Mouse (Mus musculus) heart, embryonic 15.5 days (tissue): ENCODE measurements around the gene Ube2h. TPM values are rescaled to one million over a fixed set of nuclear protein-coding genes. Genes with fewer than 3 reads are reported as not detected.

Experiments used
- ATAC-seq: fragments of 200-750 bp; cut with Nextera tagmentation; replicated peaks from 2 replicates; pipeline ENCODE4 v1.8.0; 2017; ENCODE audit warnings: low read depth, moderate TSS enrichment; ENCODE audit not compliant: insufficient number of reproducible peaks, insufficient read depth, low FRiP score
- H3K27ac ChIP-seq: fragments of 300-500 bp; sonication (generic); 2 replicates; pipeline ENCODE4 v1.5.1; 2015; ENCODE audit warnings: mild to moderate bottlenecking, inconsistent platforms
- H3K27me3 ChIP-seq: fragments of 300-500 bp; sonication (generic); 2 replicates; pipeline ENCODE4 v1.6.1; 2015; ENCODE audit warnings: inconsistent platforms
- H3K36me3 ChIP-seq: fragments of 300-500 bp; sonication (generic); 2 replicates; pipeline ENCODE4 v1.6.1; 2015; ENCODE audit warnings: mild to moderate bottlenecking, inconsistent platforms
- H3K4me1 ChIP-seq: fragments of 300-500 bp; sonication (generic); replicated peaks from 2 replicates; pipeline ENCODE4 v1.6.1; 2015; ENCODE audit warnings: inconsistent platforms
- H3K4me2 ChIP-seq: fragments of 300-500 bp; sonication (generic); 2 replicates; pipeline ENCODE4 v1.6.1; 2015; ENCODE audit warnings: inconsistent platforms, mild to moderate bottlenecking, moderate library complexity
- H3K4me3 ChIP-seq: fragments of 300-500 bp; sonication (generic); 2 replicates; pipeline ENCODE4 v1.5.1; 2015; ENCODE audit warnings: mild to moderate bottlenecking, inconsistent platforms
- H3K9ac ChIP-seq: fragments of 300-500 bp; sonication (generic); 2 replicates; pipeline ENCODE4 v1.6.1; 2015; ENCODE audit warnings: mild to moderate bottlenecking, inconsistent platforms
- H3K9me3 ChIP-seq: fragments of 300-500 bp; sonication (generic); replicated peaks from 2 replicates; pipeline ENCODE4 v1.6.1; 2016; ENCODE audit warnings: inconsistent platforms
- WGBS: fragments of 180-500 bp; shearing (Covaris S2); methylation state at CpG from one replicate; pipeline ENCODE4 v1.1.7; 2015; ENCODE audit warnings: mixed read lengths; 5-methylcytosine and 5-hydroxymethylcytosine counted together
- polyA plus RNA-seq: library from polyadenylated mRNA; unstranded; fragments of >200 nt; fragmentation: Nextera tagmentation; extraction: Ambion mirVana; gene quantifications from 2 replicates; pipeline ENCODE4 v1.2.1, GENCODE M21; 2015

The Ube2h gene
- polyA plus RNA-seq, 1 experiment from 2014 or later: 40.9 TPM

GRCm38 (mm10) chr6:30299683-30300082 lies 4.7 kb downstream of the Ube2h start:
- H3K36me3 ChIP-seq: peaks cover 6% of the 10 kb centered on the region; the same call in 1 of the 2 replicates
- H3K27me3 ChIP-seq: no peaks in the 10 kb centered on the region
- H3K4me3 ChIP-seq: no peak overlapping the region
- 85% methylated on average over 5 of the region's 5 CpGs for WGBS
- H3K9ac ChIP-seq: no peak overlapping the region
- H3K9me3 ChIP-seq: no peaks in the 10 kb centered on the region
- peak overlapping the region; percentile 77 for H3K4me2 ChIP-seq
- H3K4me1 ChIP-seq: peaks cover 24% of the 10 kb centered on the region
- H3K27ac ChIP-seq: peak overlapping the region; percentile 96
- no peak for ATAC-seq

DNA sequence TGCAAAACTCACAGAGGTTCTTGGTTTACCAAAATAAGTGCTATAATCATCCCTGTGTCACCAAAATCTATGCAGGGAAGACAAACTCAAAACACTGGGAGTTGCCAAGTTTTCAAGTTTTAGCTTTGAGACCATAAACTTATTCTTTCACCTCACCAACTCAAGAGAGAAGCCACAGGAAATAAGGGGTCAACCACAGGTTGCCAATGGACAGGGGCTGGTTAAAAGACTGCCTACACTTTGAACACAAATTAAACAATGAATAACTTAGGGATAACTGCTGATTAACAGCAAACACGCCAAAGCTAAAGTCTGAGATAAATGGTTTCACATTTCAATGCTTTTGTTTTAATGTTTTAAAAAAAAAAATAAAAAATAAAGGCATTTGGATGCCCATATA lies 5.2 kb downstream of the Ube2h start:
- peaks cover 23% of the 10 kb centered on the region for H3K4me1 ChIP-seq

GRCm38 (mm10) chr6:30292579-30292978 lies 11.8 kb downstream of the Ube2h start:
- H3K9ac ChIP-seq: no peak overlapping the region
- no peaks in the 10 kb centered on the region for H3K4me1 ChIP-seq
- no peaks in the 10 kb centered on the region for H3K9me3 ChIP-seq
- WGBS: 83% methylated on average over 2 of the region's 2 CpGs
- ATAC-seq: no peak
- H3K4me3 ChIP-seq: no peak overlapping the region
- peaks cover 16% of the 10 kb centered on the region; the same call in 1 of the 2 replicates for H3K36me3 ChIP-seq
- no peak overlapping the region for H3K27ac ChIP-seq
- no peak overlapping the region for H3K4me2 ChIP-seq
- no peaks in the 10 kb centered on the region for H3K27me3 ChIP-seq

More for the DNA sequence above, 5.2 kb downstream of the Ube2h start:
- H3K36me3 ChIP-seq: peaks cover 6% of the 10 kb centered on the region; the same call in 1 of the 2 replicates
- H3K27ac ChIP-seq: no peak overlapping the region
- no peak overlapping the region for H3K4me3 ChIP-seq
- 52% methylated on average over 1 of the region's 1 CpGs for WGBS
- ATAC-seq: no peak
- no peak overlapping the region for H3K9ac ChIP-seq
- H3K27me3 ChIP-seq: no peaks in the 10 kb centered on the region
- no peak overlapping the region for H3K4me2 ChIP-seq
- H3K9me3 ChIP-seq: no peaks in the 10 kb centered on the region

DNA sequence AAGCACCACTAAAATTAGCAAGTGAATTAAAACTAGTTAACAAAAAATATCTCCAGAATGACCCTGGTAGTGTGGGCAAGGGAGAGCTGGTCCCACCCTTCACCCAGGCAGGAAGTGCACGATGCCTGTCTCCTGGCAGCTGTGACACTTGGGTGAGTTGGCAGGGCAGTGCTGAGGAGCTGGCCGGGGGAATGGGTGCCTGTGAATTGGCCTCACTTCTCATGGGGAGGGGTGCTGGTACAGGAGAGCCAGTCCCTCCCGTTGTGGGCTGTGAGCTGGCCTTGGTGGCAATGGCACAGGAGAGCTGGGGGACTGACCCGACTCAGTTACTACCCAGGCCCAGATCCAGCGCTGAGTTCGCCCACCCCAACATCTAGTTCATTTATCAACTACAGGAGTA lies 16.4 kb downstream of the Ube2h start:
- ATAC-seq: no peak
- peaks cover 38% of the 10 kb centered on the region for H3K36me3 ChIP-seq

DNA sequence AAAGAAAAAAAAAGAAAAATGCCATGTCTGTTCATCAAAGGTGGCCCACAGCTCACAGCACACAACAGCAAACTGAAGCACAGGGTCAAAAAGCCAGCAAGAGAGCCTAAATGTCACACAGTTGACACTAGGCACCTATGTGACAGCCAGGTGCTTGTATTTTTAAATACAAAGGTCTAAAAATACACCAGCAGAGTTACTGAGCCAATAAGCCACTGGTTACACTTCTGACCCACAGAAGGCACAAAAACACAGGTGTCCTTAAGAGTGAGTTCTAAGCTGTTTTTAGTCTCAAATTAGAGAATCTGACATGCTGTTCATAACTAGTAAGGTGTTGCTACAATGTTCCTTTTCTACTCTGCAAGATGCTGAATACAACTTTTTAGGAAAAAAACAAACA lies 17.7 kb downstream of the Ube2h start:
- peaks cover 9% of the 10 kb centered on the region for H3K4me1 ChIP-seq
- H3K9me3 ChIP-seq: no peaks in the 10 kb centered on the region
- no peaks in the 10 kb centered on the region for H3K27me3 ChIP-seq
- H3K4me2 ChIP-seq: no peak overlapping the region
- H3K4me3 ChIP-seq: no peak overlapping the region
- H3K36me3 ChIP-seq: peaks cover 41% of the 10 kb centered on the region
- no peak for ATAC-seq
- no peak overlapping the region for H3K27ac ChIP-seq
- H3K9ac ChIP-seq: no peak overlapping the region

More for the DNA sequence above, 16.4 kb downstream of the Ube2h start:
- WGBS: 79% methylated on average over 6 of the region's 6 CpGs
- Histone ChIP-seq H3K4me2 (no peak overlapping the region), H3K4me3 (no peak overlapping the region), H3K9me3 (no peaks in the 10 kb centered on the region), H3K27me3 (no peaks in the 10 kb centered on the region), H3K27ac (no peak overlapping the region), H3K9ac (no peak overlapping the region), H3K4me1 (peaks cover 5% of the 10 kb centered on the region; the same call in 1 of the 2 replicates)

DNA sequence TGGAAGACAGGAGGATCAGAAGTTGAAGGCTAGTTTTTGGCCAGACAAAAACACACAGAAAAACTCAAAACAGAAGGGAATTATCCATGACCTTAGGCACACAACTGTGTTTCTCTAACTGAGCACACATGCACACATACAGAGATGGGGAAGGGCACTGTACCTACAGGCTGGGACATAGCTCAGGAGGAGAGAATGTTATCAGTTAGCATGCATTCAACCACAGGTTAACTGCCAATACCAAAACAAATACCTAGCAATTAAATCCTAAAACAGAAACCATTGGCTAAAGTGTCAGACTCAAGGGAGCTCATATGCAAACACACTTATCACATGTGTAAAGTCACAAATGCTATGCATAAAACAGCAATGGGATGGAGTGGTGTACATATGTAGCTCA lies 20.2 kb downstream of the Ube2h start:
- H3K27ac ChIP-seq: no peak overlapping the region
- ATAC-seq: no peak
- no peak overlapping the region for H3K4me2 ChIP-seq
- no peak overlapping the region for H3K9ac ChIP-seq
- H3K4me1 ChIP-seq: peaks cover 12% of the 10 kb centered on the region
- no peaks in the 10 kb centered on the region for H3K27me3 ChIP-seq
- no peak overlapping the region for H3K4me3 ChIP-seq
- peaks cover 37% of the 10 kb centered on the region for H3K36me3 ChIP-seq
- no peaks in the 10 kb centered on the region for H3K9me3 ChIP-seq

DNA sequence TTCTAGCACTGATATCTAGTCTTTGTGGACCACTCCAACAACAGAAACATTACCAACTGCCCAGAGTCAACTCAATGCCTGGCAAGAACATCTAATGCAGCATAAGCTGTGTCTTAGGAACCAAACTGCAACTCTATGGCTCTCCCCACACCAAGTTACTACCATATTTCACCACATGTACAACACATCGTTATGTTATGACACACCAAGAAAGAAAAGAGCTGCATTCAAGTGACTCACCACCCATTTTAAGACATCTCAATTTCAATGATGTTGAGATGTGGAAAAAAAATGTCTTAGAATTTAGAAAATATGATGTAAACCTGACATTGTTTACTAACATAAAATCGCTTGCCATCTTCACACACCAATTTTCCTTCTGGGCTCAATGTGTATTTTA lies 22.0 kb downstream of the Ube2h start:
- no peak overlapping the region for H3K4me2 ChIP-seq
- no peak for ATAC-seq
- 88% methylated on average over 2 of the region's 2 CpGs for WGBS

DNA sequence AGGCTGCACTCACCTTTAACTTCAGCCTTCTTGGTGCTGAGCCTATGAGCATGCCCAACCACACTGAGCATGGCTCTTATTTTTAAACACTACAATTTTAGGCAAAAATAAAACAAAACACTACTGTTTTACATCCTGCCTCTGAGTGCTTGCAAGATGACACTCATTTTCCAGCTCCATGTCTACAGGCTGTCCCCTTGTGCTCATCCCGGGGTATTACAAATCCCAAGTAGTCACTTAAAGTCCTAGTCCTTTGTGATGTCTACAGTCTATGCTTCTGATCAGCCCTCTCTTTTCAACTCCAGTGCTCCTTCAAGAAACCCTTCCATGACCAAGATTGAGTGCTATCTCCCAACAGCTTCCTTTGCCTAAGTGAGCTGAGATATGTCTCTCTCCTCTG lies 26.0 kb downstream of the Ube2h start:
- H3K4me2 ChIP-seq: no peak overlapping the region
- H3K27ac ChIP-seq: no peak overlapping the region
- no peak overlapping the region for H3K9ac ChIP-seq
- H3K36me3 ChIP-seq: peaks cover 24% of the 10 kb centered on the region
- peaks cover 41% of the 10 kb centered on the region for H3K4me1 ChIP-seq
- H3K27me3 ChIP-seq: no peaks in the 10 kb centered on the region
- H3K4me3 ChIP-seq: no peak overlapping the region
- no peaks in the 10 kb centered on the region for H3K9me3 ChIP-seq
- 55% methylated on average over 1 of the region's 1 CpGs for WGBS
- ATAC-seq: no peak

More for the DNA sequence above, 22.0 kb downstream of the Ube2h start:
- Histone ChIP-seq H3K9me3 (no peaks in the 10 kb centered on the region), H3K27me3 (no peaks in the 10 kb centered on the region), H3K4me1 (peaks cover 22% of the 10 kb centered on the region), H3K4me3 (no peak overlapping the region), H3K9ac (no peak overlapping the region), H3K36me3 (peaks cover 43% of the 10 kb centered on the region), H3K27ac (no peak overlapping the region)

- Histone ChIP-seq H3K4me2 (no peak overlapping the region), H3K9ac (no peak overlapping the region), H3K9me3 (no peaks in the 10 kb centered on the region), H3K36me3 (peaks cover 17% of the 10 kb centered on the region), H3K27me3 (no peaks in the 10 kb centered on the region), H3K4me3 (no peak overlapping the region), H3K27ac (peak overlapping the region; percentile 43; the same call in 1 of the 2 replicates), H3K4me1 (peaks cover 48% of the 10 kb centered on the region)
- no peak for ATAC-seq
- WGBS: 69% methylated on average over 7 of the region's 7 CpGs
Observed at GRCm38 (mm10) chr6:30276882-30277281, 27.5 kb downstream of the Ube2h start.

DNA sequence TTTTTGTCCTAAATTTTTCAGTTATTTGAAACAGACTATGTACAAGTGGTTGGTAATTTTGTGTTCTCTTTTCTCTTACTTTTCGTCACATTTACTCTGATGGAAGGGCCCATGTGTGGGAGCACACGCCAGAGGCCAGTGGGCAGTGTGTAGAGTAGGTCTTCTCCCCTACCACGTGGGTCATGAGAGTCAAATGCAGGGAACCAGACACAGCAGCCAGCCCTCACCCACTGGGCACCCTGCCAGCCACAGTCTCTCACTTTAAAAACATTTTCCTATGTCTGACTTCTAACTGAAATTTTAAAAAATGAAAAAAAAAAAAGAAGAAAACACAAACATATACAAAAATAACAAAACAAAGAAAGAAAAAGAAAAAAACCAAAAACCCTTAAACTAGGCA lies 28.0 kb downstream of the Ube2h start:
- 42% methylated on average over 3 of the region's 3 CpGs for WGBS
- peaks cover 43% of the 10 kb centered on the region for H3K4me1 ChIP-seq
- no peaks in the 10 kb centered on the region for H3K9me3 ChIP-seq
- no peak overlapping the region for H3K4me2 ChIP-seq
- H3K4me3 ChIP-seq: no peak overlapping the region
- no peaks in the 10 kb centered on the region for H3K27me3 ChIP-seq
- ATAC-seq: no peak
- H3K36me3 ChIP-seq: peaks cover 17% of the 10 kb centered on the region
- H3K27ac ChIP-seq: peak overlapping the region; percentile 43; the same call in 1 of the 2 replicates
- no peak overlapping the region for H3K9ac ChIP-seq

DNA sequence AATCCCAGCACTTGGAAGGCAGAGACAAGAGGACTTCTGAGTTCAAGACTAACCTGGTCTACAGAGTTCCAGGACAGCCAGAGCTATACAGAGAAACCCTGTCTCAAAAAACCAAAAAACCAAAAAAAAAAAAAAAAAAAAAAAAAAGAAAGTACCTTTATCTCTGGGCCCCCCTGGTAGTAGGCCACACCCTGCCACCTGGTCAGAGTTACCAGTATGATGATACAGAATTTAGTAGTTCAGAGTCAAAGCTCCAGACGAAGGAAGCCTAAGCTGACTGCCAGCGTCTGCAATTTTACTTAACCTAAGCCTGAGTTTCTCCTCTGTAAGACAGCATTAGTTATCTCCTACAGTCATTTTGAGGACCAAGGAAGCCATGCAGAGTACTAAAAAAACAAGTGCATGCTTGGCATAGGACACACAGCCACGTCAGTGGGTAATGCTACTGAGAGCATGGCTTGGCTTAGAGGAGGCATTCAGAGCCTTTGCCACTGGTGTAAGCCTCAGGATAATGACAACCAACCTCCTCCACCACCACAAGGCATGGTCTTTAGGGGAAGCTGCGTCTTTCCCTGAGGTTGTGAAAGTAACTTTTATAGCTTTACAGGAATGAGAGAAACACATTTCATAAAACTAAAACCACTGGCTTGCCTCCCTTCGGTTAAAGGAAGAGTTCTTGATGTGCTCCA lies 29.0 kb downstream of the Ube2h start:
- Histone ChIP-seq H3K27me3 (no peaks in the 10 kb centered on the region), H3K9ac (no peak overlapping the region), H3K4me1 (peaks cover 43% of the 10 kb centered on the region), H3K4me3 (no peak overlapping the region), H3K27ac (peak overlapping the region; percentile 35; the same call in 1 of the 2 replicates), H3K36me3 (peaks cover 24% of the 10 kb centered on the region), H3K4me2 (no peak overlapping the region), H3K9me3 (no peaks in the 10 kb centered on the region)
- ATAC-seq: no peak
- WGBS: 60% methylated on average over 5 of the region's 5 CpGs

DNA sequence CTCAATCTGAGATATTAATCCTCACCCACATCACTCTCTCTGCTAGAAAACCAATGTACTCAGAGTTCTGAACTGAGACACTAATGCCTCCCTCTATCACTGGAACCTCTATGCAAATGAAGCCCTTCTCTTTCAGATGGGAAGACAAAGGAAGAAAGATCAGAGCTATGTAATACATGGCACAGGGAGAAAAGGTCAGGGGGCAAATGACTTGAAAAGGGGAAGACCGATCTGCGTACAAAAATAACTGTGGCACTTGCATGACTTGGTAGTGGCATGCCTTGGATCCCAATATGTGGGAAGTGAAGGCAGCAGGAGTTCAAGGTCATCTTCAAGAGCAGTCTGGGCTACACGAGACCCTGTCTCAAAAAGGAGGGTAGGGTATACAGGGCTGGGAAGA lies 31.4 kb downstream of the Ube2h start:
- no peak overlapping the region for H3K27ac ChIP-seq
- 37% methylated on average over 3 of the region's 3 CpGs for WGBS
- H3K4me2 ChIP-seq: no peak overlapping the region
- H3K27me3 ChIP-seq: no peaks in the 10 kb centered on the region
- no peak for ATAC-seq
- no peak overlapping the region for H3K9ac ChIP-seq
- H3K4me3 ChIP-seq: no peak overlapping the region
- H3K9me3 ChIP-seq: no peaks in the 10 kb centered on the region
- H3K36me3 ChIP-seq: peaks cover 24% of the 10 kb centered on the region
- peaks cover 43% of the 10 kb centered on the region for H3K4me1 ChIP-seq
